Mouse (Mus musculus) embryo, embryonic 11.5 days (tissue): ENCODE results near the gene Ttyh2.
"Not testable (repeated sequence)": the region's sequence is repeated elsewhere in the genome, so short reads cannot be mapped to it uniquely, and the experiment has no call there.

Experiments
- DNase-seq: peaks from one replicate; pipeline ENCODE4 v3.0.0-alpha.2; 2012; ENCODE audit warnings: low read depth, low spot score

The Ttyh2 gene

DNA sequence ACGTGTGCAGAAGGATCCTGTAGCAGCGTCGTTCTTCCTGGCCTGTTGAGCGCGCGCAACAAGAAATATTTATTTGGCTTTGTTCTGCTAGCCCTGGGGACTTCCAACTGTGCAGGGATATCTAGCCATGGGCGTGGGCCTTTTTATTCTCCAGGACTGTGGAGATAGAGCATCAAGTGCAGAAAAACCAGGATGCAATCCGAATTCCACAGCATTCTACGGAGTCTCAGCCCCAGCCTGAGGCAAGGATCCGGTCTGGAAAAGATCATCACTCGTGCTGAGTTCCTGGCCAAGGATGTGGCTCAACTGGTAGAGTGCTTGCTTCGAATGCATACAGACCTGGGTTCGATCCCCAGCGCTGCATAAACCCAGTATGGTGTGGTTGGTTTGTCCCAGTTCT, 13.1 kb upstream of the Ttyh2 start:
- DNase-seq: no peak

DNA sequence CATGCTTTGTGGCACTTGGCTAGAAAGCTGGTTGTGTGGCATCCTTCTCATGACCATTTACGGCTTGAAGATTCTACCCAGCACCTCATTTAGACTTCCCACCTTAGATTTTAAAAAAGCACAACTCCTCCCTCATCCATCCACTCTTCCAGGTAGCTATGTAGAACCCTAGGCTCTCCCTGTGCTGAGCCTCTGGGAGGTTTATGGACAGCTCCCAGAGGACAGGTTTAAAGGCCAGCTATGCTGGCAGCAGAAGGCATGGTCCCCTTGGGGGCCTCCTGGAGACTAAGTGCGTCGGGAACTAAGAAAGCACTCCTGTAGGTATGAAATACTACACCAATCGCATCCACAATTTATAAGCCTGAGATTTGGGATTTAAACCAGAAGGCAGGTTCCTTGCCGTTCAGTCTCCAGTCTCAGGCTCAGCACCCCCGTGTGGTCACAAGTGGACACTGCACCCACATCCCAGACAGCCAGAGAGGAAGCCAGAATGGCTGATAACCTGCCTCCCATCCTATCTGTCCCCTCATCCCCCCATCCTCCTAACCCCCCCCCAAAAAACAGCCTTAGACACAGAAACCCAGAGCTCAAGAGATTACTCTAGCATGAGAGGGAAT, 12.4 kb upstream of the Ttyh2 start:
- no peak for DNase-seq

DNA sequence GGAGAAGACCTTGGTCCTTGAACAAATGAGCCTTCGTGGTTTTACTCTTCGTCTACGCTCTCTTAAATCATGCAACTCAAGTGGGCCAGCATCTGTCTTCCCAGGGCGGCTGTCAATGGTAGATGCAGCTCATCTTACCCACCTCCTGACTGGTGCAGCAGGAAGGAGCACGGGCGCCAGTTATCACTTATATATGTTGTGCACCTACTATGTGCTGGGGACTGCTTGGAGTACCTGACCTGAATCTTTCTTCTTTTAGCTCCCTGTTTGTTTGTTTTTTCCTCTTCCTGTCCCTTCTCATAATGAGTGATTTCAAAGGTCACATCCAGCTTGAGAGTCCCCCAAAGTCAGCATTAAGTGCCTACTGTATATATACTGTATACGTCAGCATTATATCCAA, 11.1 kb upstream of the Ttyh2 start:
- no peak for DNase-seq

DNA sequence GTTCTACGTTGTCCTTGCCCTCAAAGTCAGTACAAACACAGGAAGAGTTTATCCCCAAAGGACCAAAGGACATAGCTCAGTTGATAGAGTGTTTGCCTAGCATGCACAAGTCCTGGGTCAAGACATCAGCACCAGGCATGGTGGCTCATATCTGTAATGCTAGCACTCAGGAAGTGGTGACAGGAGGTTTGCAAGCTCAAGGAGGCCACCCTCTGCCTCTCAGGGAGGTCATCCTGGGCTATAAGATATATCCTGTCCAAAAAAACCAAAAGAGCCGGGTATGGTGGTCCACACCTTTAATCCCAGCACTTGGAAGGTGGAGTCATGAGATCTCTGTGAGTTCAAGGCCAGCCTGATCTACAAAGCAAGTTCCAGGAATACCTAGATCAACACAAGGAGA, 9.8 kb upstream of the Ttyh2 start:
- no peak for DNase-seq

DNA sequence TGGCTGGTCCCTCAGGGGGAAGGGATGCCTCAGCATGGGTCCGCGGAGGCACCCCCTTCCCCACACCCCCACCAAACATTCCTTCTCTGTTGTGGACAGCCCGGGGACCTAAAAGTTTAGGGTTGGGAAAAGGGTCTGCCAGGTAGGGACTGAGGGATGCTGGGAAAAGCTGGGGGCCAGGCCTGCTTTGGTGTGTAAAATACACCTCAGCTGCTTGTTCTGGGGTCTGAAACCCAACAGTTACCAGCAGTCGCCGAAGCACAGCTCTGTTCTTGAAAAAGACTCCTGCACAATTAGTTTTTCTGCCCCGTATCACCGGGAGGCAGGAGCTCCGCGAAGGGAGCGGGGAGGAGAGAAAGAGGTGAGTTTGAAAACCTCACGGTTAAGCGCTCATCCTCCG, 8.4 kb upstream of the Ttyh2 start:
- DNase-seq: no peak

DNA sequence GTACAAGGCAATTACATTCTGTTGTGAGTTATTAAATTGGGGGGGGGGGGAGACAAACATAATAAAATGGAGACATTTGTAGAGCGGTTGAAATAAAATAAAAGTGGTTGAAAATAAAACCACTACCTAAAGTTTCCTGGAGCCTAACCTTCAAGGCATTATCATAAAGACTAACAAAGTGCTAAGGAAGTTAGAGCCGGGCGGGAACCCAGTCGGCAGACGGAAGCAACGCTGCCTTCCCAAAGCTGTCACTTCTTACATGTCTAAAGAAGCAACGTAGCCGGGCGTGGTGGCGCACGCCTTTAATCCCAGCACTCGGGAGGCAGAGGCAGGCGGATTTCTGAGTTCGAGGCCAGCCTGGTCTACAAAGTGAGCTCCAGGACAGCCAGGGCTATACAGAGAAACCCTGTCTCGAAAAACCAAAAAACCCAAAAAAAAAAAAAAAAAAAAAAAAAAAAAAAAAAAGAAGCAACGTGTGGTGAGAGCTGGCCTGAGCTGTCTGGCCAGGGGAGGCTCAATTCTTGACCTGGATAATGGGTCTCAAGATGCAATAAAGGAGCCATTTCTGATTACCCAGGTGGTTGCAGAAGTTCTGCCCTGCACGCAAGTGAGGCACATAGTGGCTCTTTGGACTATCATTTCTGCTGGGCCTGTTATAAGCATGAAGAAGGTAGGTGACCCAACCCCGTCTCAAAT, 7.8 kb upstream of the Ttyh2 start:
- DNase-seq: no peak

DNA sequence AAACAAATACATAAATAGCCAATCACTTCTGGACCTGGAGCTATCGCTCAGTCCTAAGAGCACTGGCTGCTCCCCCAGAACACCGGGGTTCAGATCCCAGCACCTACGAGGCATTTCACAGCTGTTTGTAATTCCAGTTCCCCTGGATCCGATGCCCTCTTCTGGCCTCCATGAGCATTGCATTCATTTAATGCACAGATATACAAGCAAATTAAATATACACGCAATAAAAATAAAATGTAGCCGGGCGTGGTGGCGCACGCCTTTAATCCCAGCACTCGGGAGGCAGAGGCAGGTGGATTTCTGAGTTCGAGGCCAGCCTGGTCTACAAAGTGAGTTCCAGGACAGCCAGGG, 7.3 kb upstream of the Ttyh2 start:
- DNase-seq: not testable (repeated sequence)

DNA sequence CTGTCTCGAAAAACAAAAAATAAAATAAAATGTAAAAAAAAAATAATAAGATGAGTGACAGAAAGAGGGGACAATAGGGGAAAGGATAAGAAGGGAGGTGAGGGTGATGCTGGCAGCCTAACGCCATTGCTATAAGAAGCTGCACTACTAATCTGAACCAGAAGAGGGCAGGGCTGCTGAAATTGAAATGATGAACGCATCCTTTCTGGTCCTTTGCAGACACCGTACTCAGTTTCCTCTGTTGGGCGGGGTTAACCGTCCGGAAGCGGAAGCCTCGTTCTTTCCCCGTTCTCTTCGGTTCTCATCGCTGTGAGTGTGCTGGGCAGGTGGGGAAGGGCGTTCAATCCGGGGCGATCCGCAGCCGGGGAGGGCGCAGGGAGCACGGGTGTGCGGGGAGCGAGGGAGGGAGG, 6.9 kb upstream of the Ttyh2 start, which contains the start of gene Rpl38:
Rpl38 (plus strand) TSS at position 224 of the 410 bp plus-strand sequence.
- DNase-seq: peak; percentile 95

DNA sequence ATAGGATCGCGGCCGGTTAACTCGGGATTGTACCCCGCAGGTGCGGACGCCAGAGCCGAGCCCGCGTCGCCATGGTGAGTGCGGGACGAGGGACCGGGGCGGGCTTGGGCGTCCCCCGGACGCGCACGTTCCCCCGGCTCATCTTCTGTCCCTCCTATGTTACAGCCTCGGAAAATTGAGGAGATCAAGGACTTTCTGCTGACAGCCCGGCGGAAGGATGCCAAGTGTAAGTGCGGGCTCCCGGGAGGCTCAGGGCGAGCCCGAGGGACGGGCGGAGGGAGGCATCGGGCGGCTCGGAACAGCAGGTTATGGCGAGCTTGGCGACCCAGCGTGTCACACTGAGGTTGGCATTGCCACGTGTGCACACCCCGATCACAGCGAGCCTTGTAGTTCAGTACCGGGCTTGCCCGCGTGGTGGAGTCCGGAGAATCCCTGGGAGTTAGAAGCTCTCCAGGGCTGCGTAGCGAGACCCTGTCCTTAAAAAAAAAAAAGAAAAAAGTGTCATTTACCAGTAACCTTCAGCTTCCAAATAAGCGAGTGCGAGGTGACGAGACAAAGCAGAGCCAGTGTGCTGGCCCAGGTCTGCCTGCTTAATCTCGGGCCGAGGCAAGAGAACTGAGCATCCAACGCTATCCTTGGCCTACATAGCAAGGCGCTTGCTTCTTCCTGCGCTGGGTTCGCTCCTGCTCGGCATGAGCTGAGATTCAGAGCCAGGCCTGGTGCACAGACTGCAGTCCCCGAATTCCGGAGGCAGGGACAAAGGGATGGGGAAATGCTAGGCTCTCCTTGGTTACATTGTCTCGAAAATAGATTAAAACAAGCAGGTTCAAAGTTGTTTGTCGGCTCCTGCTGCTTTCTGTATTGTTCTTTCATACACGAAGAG, 6.2 kb upstream of the Ttyh2 start:
- peak; percentile 56 for DNase-seq

DNA sequence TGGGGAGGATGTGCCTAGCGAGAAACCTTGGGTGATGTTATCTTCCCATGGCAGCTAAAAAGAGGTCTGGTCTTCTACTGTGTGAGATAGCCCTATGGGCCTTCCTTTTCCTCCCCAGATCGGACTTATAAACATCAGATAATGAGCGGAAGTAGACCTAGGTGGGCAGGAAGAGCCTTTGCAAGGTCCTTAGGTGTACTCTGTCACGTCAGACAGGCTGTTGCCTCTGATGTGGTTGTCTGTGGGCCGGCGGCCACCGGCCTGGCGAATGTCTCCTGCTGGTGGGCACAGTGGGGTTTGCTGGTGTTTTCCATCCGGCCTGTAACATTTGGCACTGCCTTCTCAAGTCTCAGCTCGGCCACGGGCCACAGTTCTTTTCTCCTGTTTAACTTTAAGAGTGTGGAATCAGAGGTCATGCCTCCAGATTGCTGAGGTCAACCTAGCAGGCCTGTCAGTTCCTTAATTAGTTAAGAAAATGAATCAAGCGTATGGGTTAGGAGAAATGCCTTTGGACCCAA, 5.5 kb upstream of the Ttyh2 start:
- no peak for DNase-seq

DNA sequence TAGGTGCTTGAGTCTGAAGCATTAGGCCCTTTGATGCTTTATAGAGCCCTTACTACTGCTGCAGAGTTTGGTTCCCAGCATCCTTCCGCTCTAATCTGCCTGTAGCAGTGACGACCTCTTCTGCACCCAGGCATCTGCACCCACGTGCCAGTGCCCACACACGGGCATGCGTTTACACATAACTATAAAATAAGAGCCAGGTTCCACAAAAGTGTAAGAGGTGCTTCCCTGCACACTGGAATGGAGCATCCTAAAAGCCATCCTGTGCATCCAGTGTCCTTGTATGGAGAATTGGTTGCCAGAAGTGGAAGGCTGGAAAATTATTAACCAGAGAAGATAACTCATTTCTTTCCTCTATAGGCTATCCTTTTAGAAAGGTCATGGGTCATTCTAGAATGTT, 4.1 kb upstream of the Ttyh2 start:
- DNase-seq: no peak

DNA sequence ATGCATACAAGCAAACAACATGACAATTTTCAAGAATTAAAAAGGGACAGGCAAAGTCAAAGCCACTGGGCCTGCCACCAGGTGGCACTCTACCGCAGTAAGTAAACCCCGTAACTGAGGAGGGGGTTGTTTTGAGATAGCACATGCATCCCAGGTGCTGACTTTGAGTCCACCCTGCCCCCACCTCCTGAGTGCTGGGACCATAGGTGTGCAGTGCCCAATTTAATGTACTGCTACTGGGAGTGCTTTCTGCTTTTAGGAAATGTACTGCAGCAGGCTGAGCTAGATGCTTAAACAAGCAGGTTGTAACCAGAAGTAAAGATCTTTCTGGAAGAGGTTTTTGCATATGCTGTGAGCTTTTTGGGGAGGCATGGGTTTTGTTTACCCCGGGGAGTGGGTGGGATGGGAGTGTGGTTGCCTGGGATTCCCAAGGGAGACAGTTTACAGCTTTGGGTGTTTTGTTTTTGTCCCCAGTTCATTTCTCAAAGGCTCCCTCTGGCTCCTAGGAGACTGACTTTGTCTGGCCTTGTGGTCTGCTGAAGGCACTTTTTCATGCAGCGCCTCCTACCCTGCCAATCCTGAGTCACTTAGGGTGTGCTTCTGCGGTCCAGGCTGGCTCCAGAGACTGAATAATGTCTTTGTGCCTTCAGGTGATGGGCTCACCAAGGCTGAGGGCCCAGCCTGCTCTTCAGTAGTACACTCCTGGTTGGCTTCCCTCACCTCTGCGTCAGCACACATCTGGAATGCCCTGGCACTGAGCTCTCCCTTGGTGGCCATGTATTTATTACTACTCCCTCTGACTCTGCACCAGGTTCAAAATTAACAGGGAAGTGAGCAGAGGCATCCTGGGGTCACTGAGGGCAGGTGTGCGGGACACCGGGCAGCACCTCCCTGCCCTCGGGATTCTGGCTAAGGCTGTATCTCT, 2.2 kb upstream of the Ttyh2 start:
- no peak for DNase-seq

DNA sequence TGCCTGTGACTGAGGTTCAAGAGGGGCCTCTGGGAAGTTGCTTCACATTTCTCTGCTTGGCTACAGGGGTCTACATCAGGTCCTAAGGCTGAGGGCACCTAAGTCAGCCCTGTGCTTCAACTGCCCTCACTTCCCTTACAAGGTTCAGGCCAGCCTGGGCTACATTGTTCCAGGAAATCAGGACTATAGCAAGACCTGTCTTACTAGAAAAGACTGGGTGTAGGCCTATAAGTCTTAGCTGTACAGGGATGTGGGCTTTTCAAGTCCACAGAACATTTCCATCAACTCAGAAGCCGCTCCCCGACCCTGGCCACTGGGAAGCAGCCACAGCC, 1.5 kb upstream of the Ttyh2 start:
- DNase-seq: no peak

DNA sequence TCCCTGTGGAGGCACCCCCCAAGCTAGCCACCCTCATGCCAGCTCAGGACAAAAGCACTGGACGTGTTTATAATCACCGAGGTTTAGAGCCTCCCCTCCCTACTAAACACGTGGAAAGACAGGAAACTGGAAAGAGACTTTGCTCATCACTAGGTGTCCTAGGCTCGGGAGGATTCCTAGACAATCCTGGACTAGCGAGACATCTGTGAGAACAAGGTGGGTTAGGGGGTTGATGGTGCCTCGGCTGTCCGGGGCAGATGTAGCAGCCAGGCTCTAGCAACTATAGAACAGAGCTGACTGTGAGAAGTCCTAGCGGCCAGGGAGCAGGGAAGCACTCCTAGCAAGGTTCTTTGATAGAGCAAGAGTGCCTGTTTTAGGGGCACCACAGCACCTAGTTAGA, 1.1 kb upstream of the Ttyh2 start:
- DNase-seq: no peak

DNA sequence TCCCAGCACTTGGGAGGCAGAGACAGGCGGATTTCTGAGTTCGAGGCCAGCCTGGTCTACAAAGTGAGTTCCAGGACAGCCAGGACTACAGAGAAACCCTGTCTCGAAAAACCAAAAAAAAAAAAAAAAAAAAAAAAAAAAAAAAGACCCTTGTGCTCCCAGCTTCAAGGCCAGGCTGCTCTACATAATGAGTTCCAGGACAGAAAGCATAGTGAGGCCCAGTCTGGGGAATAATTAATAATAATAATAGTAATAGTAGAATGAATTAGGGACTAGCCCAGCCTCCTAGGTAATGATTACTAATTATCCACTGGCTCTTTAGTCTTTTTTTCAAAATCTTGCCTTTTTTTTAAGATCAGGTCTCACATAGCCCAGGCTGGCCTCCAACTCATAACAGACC, 435 bp upstream of the Ttyh2 start:
- DNase-seq: not testable (repeated sequence)

DNA sequence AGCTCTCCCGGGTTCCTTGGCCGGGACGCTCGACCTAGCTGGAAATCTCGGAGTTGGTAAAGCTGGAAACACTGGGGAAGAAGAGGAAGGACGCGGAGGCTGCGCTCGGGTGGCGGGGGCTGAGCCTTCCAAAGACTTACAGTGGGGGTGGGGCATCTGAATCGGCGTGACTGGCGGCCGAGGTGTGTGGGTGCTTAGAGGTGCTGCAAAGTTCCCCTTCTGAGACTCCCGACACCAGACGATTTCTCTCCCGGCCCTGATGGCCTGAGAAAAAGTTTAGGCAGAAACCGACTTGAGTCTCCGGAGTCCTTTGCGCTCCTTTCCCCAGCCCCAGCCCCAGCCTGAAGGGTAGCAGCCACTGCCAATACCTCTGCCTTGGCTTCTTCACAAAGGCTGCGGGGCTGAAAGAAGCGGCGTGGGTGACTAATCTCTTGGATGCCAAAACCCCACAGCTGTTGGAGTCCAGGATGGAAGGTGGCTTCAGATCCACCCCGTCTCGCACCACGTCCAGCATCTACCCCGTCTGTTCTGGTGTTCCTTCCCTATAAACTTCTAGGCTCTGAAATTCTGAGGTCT, 683 bp downstream of the Ttyh2 start:
- DNase-seq: no peak

DNA sequence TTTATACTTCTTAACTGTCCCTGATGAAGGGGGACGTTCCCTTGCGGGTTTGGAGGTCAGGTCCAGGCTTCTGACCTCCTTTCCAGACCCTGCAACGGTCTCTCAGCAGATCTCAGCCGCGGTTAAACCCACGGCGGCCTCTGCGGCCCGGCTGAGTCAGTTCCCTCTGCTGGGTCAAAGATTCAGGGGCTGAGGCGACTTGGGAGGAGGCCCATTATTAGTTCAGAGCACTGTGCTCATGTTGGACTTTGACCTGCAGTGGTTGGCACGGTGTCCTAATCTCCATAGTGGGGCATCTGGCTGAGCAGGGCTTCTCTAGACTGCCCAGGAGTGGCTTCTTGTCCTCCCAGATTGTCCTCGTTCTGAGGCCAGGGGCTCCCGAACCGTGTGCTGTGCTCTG, 1.2 kb downstream of the Ttyh2 start:
- no peak for DNase-seq

DNA sequence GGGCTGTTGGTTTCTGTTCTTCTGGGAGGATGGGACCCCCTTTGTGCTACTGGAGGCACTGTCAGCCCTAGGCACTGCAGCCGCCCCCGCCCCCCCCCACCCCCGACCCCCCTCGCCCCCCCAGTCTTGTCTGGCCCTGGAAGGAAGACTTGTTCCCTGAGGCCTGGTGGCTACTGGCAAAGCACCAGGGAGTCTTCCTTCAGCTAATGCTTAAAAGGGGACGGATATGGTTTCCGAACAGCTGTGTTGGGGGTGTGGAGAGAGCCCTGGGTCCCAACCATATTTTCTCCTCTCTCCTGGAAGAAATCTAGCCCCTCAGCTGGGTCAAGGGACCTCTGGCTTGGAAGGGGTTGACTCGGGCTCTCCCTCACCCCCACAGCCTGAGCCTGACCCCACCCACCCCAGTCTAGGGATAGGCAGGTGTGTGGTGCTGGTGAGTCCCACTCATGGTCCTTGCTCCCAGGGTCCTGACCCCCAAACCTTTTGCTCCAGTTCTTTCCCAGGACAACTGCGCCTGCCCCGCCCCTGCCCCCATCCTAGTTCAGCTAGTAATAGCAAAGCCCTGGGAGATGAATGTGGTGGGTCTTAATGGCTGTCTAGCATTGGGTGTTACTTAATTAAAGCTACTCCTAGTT, 1.8 kb downstream of the Ttyh2 start:
- no peak for DNase-seq

DNA sequence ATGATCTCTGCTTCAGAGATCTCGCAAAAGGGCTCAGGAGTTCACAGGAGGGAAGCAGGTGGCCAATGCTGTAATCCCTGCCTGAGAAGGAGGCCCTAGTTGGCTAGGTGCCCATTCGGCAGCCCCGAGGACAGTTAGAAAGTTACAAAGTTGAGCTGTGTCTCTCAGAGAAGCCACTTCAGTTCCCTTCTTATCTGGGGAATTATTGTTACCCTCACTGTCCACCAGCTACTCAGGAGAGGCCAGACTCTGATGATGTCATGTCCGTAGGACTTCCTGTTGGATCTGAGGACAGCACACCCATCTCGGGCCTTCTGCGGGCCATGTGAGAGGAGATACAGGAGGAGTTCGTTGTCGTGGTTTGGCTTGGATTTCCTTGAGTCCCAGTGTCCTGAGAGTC, 4.4 kb downstream of the Ttyh2 start:
- no peak for DNase-seq

DNA sequence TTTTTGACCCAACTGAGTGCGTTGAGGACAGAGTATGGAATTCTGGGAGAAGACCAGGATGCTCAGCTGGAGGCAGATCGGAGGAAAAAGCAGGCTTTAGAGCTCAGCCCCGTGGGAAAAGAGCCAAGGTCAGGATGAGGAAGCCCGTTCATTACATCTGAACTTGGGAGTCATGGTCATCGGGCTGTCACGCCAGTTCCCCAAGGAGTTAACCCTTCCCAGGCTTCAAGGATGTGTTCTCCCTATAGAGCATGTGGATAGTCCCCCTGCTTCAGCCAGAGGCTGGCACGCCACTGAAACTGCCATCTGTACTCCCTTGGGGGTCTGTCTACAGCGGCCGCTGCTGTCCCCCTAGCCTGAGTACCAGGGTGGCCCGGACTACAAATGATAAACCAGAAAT, 5.1 kb downstream of the Ttyh2 start:
- no peak for DNase-seq

DNA sequence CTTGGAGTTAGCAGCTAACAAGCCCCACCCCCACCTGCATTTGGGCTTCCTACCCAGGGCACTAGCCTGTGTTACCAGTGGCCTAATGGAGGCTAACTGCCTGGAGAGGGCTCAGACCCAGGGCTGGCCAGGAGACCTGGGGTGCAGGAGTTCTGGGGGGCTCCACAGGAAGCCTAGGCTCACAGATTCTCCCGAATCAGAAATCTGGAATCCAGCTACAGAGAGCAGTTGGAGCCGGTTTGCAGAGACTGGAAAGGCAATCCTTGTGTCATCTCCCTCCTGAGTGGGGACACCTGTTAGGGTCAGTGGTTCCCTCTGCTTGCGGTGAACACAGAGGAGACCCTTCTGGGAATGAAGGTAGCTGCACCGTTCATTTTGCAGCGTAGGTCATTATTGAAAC, 5.8 kb downstream of the Ttyh2 start:
- no peak for DNase-seq
